13 mouse cellular contexts compared by ENCODE assay signal in the genomic region with DNA sequence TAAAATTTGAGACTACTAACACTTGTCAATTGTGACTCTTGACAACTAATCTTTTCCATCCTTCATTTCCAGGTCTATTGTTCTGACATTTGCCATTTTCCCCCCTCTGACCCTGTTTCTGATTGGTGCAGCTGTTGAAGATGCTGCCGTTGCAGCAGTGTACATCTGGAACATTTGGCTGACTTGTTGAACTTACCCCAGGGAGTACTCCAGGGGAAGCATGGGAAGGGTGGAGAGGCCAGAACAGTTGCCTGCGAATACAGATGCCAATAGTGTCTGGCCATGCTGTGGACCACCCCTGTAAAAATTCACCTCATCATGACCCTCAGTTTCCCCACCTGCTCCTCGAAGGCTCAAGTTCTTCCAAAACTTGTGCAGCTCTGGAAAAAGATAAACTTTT. TPM values are rescaled to one million over a fixed set of nuclear protein-coding genes. Genes with fewer than 3 reads are reported as not detected.
DNase-seq lines count a peak whose midpoint lies in the region; ATAC-seq and TF ChIP-seq lines count a peak whose summit lies in the region.
"Had no signal": no experiment of that assay in that cellular context is flagged by ENCODE, and none has a peak within 500 bp of the region (broad histone marks: within the 10 kb centered on the region; RNA-seq: fewer than 3 reads in every experiment).

No protein-coding gene starts in this region.

- no peak for TF ChIP-seq CTCF in hindbrain, postnatal 0 days (IDR thresholded peaks at IDR 0.05; ENCODE audit: low read depth)
- no peak for TF ChIP-seq CTCF in heart, postnatal 0 days (IDR thresholded peaks at IDR 0.05; ENCODE audit: low read depth)

- peaks cover 5% of the 10 kb centered on the region; the same call in 1 of the 2 replicates for H3K27me3 ChIP-seq in hindbrain, postnatal 0 days (ENCODE audit: insufficient read depth, low read length)
- 0 out of 2 replicates have a peak, but pooled peaks cover 2% of the 10 kb centered on the region for H3K27me3 ChIP-seq in hindbrain, embryonic 16.5 days (replicated peaks; ENCODE audit: control insufficient read depth, insufficient read depth, low read length)
- peaks cover 37% of the 10 kb centered on the region for H3K27me3 ChIP-seq in embryonic facial prominence, embryonic 13.5 days
- no peaks in the 10 kb centered on the region for H3K27me3 ChIP-seq in heart, postnatal 0 days (ENCODE audit: control insufficient read depth, insufficient read depth, low read length)
- H3K27me3 ChIP-seq in neural tube, embryonic 15.5 days (replicated peaks), result peaks cover 2% of the 10 kb centered on the region; the same call in 1 of the 2 replicates

- H3K4me3 ChIP-seq in hindbrain, postnatal 0 days (ENCODE audit: low read length), result no peak overlapping the region
- H3K4me3 ChIP-seq in hindbrain, embryonic 16.5 days (ENCODE audit: low read length), result no peak overlapping the region
- H3K4me3 ChIP-seq in embryonic facial prominence, embryonic 13.5 days, result no peak overlapping the region
- H3K4me3 ChIP-seq in heart, postnatal 0 days (ENCODE audit: low read depth, low read length), result no peak overlapping the region
- H3K4me3 ChIP-seq in neural tube, embryonic 15.5 days (replicated peaks), result no peak overlapping the region

- H3K36me3 ChIP-seq in hindbrain, postnatal 0 days (ENCODE audit: insufficient read depth, low read length), result no peaks in the 10 kb centered on the region
- H3K36me3 ChIP-seq in hindbrain, embryonic 16.5 days (ENCODE audit: control insufficient read depth, insufficient read depth, low read length), result no peaks in the 10 kb centered on the region
- H3K36me3 ChIP-seq in embryonic facial prominence, embryonic 13.5 days, result no peaks in the 10 kb centered on the region
- H3K36me3 ChIP-seq in heart, postnatal 0 days (replicated peaks; ENCODE audit: control insufficient read depth, insufficient read depth, low read length), result no peaks in the 10 kb centered on the region
- H3K36me3 ChIP-seq in neural tube, embryonic 15.5 days, result no peaks in the 10 kb centered on the region

- no peak for TF ChIP-seq EP300 in heart, postnatal 0 days (IDR thresholded peaks at IDR 0.05; ENCODE audit: low read depth)

- H3K9ac ChIP-seq in hindbrain, postnatal 0 days (replicated peaks; ENCODE audit: low read length), result no peak overlapping the region
- H3K9ac ChIP-seq in hindbrain, embryonic 16.5 days (ENCODE audit: low read depth, low read length), result no peak overlapping the region
- H3K9ac ChIP-seq in embryonic facial prominence, embryonic 13.5 days, result no peak overlapping the region
- H3K9ac ChIP-seq in heart, postnatal 0 days (replicated peaks; ENCODE audit: low read depth, low read length), result no peak overlapping the region
- H3K9ac ChIP-seq in neural tube, embryonic 15.5 days (replicated peaks), result no peak overlapping the region
- H3K9ac ChIP-seq: lung, embryonic 14.5 days had no signal

- H3K4me2 ChIP-seq in hindbrain, postnatal 0 days (ENCODE audit: low read depth, low read length), result peak overlapping the region; percentile 67; the same call in 1 of the 2 replicates
- H3K4me2 ChIP-seq in hindbrain, embryonic 16.5 days (ENCODE audit: low read length), result no peak overlapping the region; the same call in 1 of the 2 replicates
- H3K4me2 ChIP-seq in embryonic facial prominence, embryonic 13.5 days, result peak overlapping the region; percentile 79
- H3K4me2 ChIP-seq in heart, postnatal 0 days (ENCODE audit: low read depth, low read length), result peak overlapping the region; percentile 76; the same call in 1 of the 2 replicates
- peak overlapping the region; percentile 84; the same call in 1 of the 2 replicates for H3K4me2 ChIP-seq in neural tube, embryonic 15.5 days

- no peaks in the 10 kb centered on the region for H3K4me1 ChIP-seq in hindbrain, postnatal 0 days (ENCODE audit: insufficient read depth, low read length)
- no peaks in the 10 kb centered on the region for H3K4me1 ChIP-seq in hindbrain, embryonic 16.5 days (ENCODE audit: control insufficient read depth, insufficient read depth, low read depth, low read length)
- no peaks in the 10 kb centered on the region for H3K4me1 ChIP-seq in embryonic facial prominence, embryonic 13.5 days
- no peaks in the 10 kb centered on the region for H3K4me1 ChIP-seq in heart, postnatal 0 days (ENCODE audit: control insufficient read depth, insufficient read depth)
- H3K4me1 ChIP-seq in neural tube, embryonic 15.5 days, result peaks cover 9% of the 10 kb centered on the region; the same call in 1 of the 2 replicates

- ATAC-seq in hindbrain, postnatal 0 days, result no peak
- ATAC-seq in hindbrain, embryonic 16.5 days, result no peak
- no peak for ATAC-seq in embryonic facial prominence, embryonic 13.5 days (ENCODE audit: insufficient number of reproducible peaks, insufficient read depth, low FRiP score, low TSS enrichment, low read depth)
- no peak for ATAC-seq in heart, postnatal 0 days (ENCODE audit: insufficient read depth, low read depth)
- ATAC-seq in neural tube, embryonic 15.5 days (ENCODE audit: low FRiP score), result no peak
- ATAC-seq: CD4-positive, CD25-positive, alpha-beta regulatory T cell, adult 4 months had no signal

- DNase-seq in hindbrain, postnatal 0 days (ENCODE audit: low spot score), result no peak
- no peak for DNase-seq in heart, postnatal 0 days (ENCODE audit: low spot score)
- no peak for DNase-seq in thymus, postnatal 0 days (ENCODE audit: low spot score)
- DNase-seq in cerebellum, adult 9-10 months, result no peak
- no peak for DNase-seq in thymus, postnatal 25 days
- DNase-seq: cerebellum, adult 9-11 months; lung, embryonic 14.5 days; thymus, adult 2 months had no signal

- no peaks in the 10 kb centered on the region for H3K9me3 ChIP-seq in hindbrain, postnatal 0 days (ENCODE audit: low read length)
- no peaks in the 10 kb centered on the region for H3K9me3 ChIP-seq in hindbrain, embryonic 16.5 days (ENCODE audit: control insufficient read depth, low read length)
- no peaks in the 10 kb centered on the region for H3K9me3 ChIP-seq in embryonic facial prominence, embryonic 13.5 days
- H3K9me3 ChIP-seq in heart, postnatal 0 days (replicated peaks; ENCODE audit: control insufficient read depth, low read length), result no peaks in the 10 kb centered on the region
- H3K9me3 ChIP-seq in neural tube, embryonic 15.5 days (replicated peaks), result no peaks in the 10 kb centered on the region

- H3K27ac ChIP-seq in hindbrain, postnatal 0 days, result no peak overlapping the region
- H3K27ac ChIP-seq in hindbrain, embryonic 16.5 days (ENCODE audit: low read depth, low read length), result no peak overlapping the region
- no peak overlapping the region for H3K27ac ChIP-seq in embryonic facial prominence, embryonic 13.5 days
- H3K27ac ChIP-seq in heart, postnatal 0 days (ENCODE audit: low read depth), result no peak overlapping the region
- no peak overlapping the region for H3K27ac ChIP-seq in neural tube, embryonic 15.5 days (replicated peaks)
- H3K27ac ChIP-seq: layer of hippocampus, adult 2 months had no signal

- WGBS in hindbrain, postnatal 0 days, result 47% methylated on average over 3 of the region's 3 CpGs
- WGBS in hindbrain, embryonic 16.5 days, result 37% methylated on average over 3 of the region's 3 CpGs
- 42% methylated on average over 3 of the region's 3 CpGs for WGBS in embryonic facial prominence, embryonic 13.5 days
- 47% methylated on average over 3 of the region's 3 CpGs for WGBS in heart, postnatal 0 days
- WGBS in neural tube, embryonic 15.5 days, result 39% methylated on average over 3 of the region's 3 CpGs

RNA-seq across cellular contexts. Expression of gene Eda, which starts 1.0 kb away (rescaled TPM):
- 5.8 and 7.5 TPM in 2 replicates for total RNA-seq in hindbrain, postnatal 0 days (2014; rRNA removed)
- polyA plus RNA-seq in hindbrain, postnatal 0 days (2015; fragmentation: Nextera tagmentation; extraction: Ambion mirVana), result 1.7 and 2.1 TPM in 2 replicates
- 2.2 and 2.5 TPM in 2 replicates for polyA plus RNA-seq in hindbrain, embryonic 16.5 days (2015; fragmentation: Nextera tagmentation; extraction: Ambion mirVana)
- polyA plus RNA-seq in embryonic facial prominence, embryonic 13.5 days (2015; fragmentation: Nextera tagmentation; extraction: Ambion mirVana), result 3.3 TPM in 2 replicates
- 4.2 and 10.2 TPM in 2 replicates for total RNA-seq in heart, postnatal 0 days (2014; rRNA removed; ENCODE audit: low replicate concordance)
- polyA plus RNA-seq in heart, postnatal 0 days (2015; fragmentation: Nextera tagmentation; extraction: Ambion mirVana), result 1.6 and 1.9 TPM in 2 replicates
- 1.8 TPM in 2 replicates for polyA plus RNA-seq in neural tube, embryonic 15.5 days (2015; fragmentation: Nextera tagmentation; extraction: Ambion mirVana)
- polyA plus RNA-seq in thymus, postnatal 0 days (2015; fragmentation: Nextera tagmentation; extraction: Ambion mirVana), result 0.17 and 0.39 TPM in 2 replicates
- polyA plus RNA-seq: CD4-positive, CD25-positive, alpha-beta regulatory T cell, adult 4 months had no signal
